Mouse (Mus musculus): ENCODE results near the gene Fnip1.

Fnip1 gene

DNA sequence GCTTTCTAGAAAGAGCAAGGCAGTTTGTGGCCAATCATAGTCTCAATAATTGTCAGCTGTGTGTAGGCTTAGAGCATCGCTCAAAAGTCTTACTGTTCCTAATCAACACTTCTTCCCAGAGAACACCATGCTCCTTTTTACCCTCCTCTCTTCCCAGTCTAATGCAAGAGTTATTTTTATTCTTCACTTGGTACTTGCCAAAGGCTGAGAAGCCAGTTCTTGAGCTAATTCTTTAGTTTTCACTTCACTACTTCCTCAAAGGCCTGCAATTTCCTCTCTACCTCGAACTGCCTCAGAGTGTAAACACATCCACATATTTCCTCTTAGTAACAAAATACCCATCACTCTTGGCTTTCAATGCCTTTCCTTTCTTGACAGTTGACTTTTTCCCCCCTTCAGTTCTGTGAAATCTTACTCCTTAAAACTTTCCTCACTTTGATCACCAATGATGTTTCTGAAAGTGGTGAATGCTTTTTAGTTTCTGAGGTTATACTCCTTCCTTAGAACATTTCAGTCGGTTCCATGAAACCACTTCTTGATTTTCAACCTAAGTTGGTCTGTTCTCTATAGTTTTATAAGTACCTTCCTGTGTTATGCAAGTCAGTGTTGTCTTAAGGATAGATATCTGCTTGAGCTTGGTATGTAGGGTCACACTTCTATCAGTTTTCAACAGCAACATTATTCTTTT lies 26.7 kb downstream of the Fnip1 start:
- no peak for DNase-seq

GRCm38 (mm10) chr11:54472231-54472630 lies 34.2 kb downstream of the Fnip1 start:
- DNase-seq, result no peak

GRCm38 (mm10) chr11:54478414-54478813 lies 40.4 kb downstream of the Fnip1 start:
- DNase-seq, result no peak

DNA sequence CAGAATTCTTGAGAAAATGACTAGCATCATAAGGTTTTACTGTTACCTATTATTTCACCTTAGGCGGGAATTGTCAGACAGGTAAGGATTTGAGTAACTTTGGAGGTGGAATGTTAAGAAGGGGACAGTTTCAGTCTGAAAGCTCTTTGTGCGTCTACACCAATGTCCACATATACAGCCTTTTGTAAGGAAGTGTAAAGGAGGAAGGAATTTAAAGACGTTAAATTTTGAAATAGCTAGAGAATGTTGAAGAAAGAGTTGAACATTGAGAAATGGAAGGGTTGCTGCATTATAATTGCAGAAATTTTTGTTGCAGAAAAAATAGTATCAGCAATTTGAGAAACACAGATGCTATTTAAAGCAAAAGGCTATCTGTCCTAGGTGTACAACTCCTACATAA lies 48.0 kb downstream of the Fnip1 start:
- DNase-seq, result no peak

- DNase-seq, result no peak
Observed at GRCm38 (mm10) chr11:54491946-54492558, 54.1 kb downstream of the Fnip1 start.

GRCm38 (mm10) chr11:54492559-54492958 lies 54.6 kb downstream of the Fnip1 start:
- DNase-seq, result no peak

- no peak for DNase-seq
Observed at GRCm38 (mm10) chr11:54499838-54500237, 61.8 kb downstream of the Fnip1 start.

DNA sequence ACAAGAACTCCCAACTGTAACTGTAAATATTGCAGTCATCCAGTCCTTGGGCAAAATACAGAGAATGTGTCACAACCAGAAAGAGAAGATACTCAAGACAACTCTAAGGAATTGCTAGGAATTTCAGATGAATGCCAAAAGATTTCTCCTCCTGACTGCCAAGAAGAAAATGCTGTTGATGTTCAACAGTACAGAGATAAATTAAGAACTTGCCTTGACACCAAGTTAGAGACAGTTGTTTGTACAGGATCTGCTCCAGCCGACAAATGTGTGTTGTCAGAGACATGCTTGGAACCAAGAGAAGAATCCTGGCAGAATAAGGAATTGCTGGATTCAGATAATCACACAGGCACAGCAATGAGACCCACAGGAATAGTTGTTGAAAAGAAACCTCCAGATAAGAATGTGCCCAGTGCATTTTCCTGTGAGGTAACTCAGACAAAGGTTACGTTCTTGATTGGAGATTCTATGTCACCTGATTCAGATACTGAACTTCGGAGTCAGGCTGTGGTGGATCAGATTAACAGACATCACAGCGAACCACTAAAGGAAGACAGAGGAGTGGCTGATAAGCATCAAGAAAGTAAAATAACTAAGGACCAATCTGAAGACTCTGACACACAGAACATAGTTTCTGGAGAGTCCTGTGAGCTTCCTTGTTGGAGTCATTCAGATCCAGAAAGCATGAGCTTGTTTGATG lies 64.7 kb downstream of the Fnip1 start:
- no peak for DNase-seq

DNA sequence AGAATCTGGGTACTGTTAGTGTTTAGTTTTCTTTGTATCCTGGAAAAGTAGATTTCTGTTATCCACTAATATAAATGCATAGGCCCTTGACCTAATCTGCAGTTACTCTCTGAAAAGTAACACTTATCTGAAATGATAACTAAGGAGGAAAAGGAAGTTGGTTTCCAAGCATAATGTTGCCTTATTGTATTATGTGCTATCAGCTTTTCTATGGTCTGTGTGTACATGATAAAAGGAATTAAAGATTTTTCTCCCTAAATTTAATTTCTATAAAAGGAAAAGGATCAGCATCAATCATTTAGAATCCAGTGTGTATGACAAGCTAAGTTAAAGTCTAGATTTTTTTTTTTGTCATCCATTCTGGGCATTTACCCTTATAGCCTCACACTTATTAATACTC lies 75.6 kb downstream of the Fnip1 start:
- no peak for DNase-seq

DNA sequence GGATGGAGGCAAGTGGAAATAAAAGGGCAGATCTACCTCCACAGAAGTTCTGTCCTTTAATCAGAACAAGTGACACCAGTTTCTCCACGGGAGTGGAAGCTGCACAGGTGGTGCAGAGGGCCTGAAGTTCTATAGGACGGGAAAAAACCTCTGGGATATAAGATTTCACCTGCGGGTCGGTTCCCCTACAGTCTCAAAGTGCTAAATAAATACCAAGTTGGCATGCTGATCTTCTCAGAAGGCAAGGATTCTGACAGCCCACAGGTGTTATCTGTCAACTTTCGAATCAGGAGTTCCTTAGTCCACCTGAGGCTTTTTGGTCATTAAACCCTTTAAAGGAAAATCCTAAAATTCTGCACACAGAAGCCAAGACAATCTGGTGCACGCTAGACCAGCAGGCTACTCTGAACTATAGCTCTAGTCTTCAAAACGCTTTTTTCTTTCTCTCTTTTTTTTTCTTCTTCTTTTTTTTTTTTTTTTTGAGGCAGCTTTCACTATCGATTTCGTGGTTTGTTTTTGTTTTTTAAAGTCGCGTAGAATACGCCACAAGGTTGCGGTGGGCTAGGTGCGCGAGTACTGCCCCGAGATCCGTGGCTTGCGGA lies 84.0 kb downstream of the Fnip1 start:
- DNase-seq, result no peak

GRCm38 (mm10) chr11:54522529-54523430 lies 84.8 kb downstream of the Fnip1 start, which contains the start of gene Rapgef6:
Gene Rapgef6, plus strand, starts transcription at chr11:54522847.
- DNase-seq, result peak; percentile 98

DNA sequence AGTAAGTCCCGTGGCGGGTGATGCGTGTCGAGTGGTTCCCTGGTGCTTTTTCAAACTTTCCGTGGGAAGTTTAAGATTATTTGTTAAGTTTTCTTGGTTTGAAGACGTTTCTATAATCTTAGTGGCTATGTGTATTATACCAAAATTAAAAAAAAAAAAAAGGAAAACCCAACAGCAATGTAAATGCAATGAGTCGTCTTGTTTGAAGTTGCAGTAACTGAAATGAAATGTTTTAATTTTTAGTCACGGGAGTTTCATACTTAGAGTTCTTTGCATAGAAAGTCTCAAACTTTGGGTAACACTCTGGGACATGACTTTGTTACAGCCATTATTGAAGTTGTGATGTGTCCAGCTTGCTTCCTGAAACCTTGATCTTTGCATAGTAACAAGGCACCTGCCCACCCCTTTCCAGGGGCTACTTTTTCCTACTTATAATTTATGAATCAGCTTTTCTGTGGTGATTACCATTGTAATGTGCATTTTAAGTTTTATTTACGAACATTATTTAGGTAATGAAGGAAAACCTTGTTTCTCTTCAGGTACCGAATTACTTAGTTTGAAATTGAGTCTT lies 85.5 kb downstream of the Fnip1 start:
- no peak for DNase-seq

DNA sequence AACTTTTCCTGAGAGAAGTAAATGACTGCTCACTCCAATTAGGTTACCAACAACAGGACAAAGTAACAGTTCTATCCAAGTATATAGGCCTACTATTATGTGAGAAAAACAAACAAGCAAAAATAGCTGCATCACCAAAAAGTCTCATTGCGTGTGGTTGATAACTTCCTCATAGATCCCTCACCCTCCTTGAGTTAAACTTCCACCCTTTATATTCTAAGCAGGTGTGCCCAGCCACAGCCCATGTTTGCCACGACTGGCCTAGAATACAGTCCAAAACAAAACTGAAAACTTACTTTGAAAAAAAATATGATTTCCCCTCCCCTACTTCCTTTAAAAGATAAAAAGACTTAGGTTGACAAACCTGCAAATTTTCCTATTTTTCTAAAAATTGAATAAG lies 90.0 kb downstream of the Fnip1 start:
- no peak for DNase-seq

DNA sequence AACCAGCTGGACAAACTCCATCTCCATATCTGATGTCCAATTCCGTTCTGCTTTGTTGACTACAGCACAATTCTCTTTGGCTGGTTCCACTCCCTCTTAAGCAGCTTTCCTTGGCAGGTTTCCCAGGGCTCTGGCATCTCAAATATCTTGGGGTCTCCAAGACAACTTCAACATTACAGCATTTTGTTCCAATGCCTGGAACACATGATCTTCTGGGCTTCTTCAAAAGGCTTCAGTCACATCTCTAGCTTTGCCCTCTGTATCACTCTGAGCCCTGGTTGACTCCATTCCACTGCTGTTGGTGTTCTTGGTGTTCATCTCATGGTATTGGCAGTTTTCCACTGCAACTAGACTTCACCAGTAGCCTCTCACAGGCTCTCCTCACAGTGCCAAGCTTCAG lies 92.4 kb downstream of the Fnip1 start:
- no peak for DNase-seq

- no peak for DNase-seq
Observed at GRCm38 (mm10) chr11:54530916-54531315, 92.9 kb downstream of the Fnip1 start.

GRCm38 (mm10) chr11:54533834-54534233 lies 95.8 kb downstream of the Fnip1 start:
- no peak for DNase-seq

- peak; percentile 51 for DNase-seq
Observed at GRCm38 (mm10) chr11:54534871-54535270, 96.9 kb downstream of the Fnip1 start.

- DNase-seq, result no peak
Observed at GRCm38 (mm10) chr11:54539031-54539430, 101.0 kb downstream of the Fnip1 start.

- DNase-seq, result no peak
Observed at GRCm38 (mm10) chr11:54539486-54539885, 101.5 kb downstream of the Fnip1 start.

DNA sequence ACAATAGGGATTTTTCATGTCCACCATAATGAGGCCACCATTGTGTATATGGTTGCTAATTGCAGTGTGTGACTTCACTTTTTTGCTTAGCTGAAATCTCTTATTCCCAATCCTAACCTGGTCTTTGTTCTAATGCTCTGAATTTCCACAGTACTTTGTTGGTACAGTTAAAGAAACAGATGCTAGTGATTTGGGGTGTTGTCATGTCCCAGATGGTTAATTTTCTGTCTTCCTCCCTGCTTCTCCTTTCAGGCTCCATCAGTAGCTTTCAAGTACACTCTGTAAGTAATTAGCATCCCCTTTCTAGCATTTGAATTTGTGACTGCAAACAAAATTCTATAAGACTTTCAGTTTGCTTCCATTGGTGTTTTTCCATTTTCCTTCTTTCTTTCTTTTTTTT lies 102.3 kb downstream of the Fnip1 start:
- no peak for DNase-seq

DNA sequence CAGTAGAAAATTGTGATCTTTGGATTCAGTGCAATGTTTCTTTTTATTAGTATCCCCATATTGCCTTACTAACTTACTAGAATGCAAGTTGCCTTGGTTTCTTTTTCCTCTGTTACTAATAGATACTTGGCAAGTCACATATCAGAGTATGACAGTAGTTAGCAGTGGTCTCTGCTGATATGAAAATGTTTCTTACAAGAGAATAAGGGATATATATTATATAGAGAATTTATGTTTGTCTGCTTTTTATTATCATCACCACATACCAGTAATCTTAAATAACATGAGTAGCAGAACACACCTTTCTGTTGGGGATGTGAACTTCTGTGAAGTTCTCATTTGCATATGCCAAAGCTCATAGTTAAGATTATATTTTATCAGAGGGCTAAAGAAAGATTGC lies 104.4 kb downstream of the Fnip1 start:
- DNase-seq, result no peak

- DNase-seq, result no peak
Observed at GRCm38 (mm10) chr11:54554970-54555369, 117.0 kb downstream of the Fnip1 start.

All from layer of hippocampus, adult 9-11 months (tissue).